Mouse (Mus musculus): Measurements from ENCODE around the gene Tmem210. TPM values are rescaled to one million over a fixed set of nuclear protein-coding genes. Genes with fewer than 3 reads are reported as not detected.

Gene Tmem210
- total and polyA plus RNA-seq, 2 experiments from 2014 or later: not detected

- Histone ChIP-seq H3K4me1 (ENCODE audit: insufficient read depth) (peaks cover 33% of the 10 kb centered on the region), H3K9ac (no peak overlapping the region; the same call in 1 of the 2 replicates), H3K27me3 (ENCODE audit: insufficient read depth, low read length) (no peaks in the 10 kb centered on the region), H3K4me3 (ENCODE audit: low read depth, low read length) (no peak overlapping the region), H3K4me2 (ENCODE audit: low read depth) (peak overlapping the region; percentile 91), H3K36me3 (ENCODE audit: insufficient read depth) (peaks cover 13% of the 10 kb centered on the region), H3K27ac (ENCODE audit: low read depth, low read length) (no peak overlapping the region), H3K9me3 (ENCODE audit: low read length) (no peaks in the 10 kb centered on the region)
- 51% methylated on average over 3 of the region's 3 CpGs for WGBS
- ATAC-seq (no peak), DNase-seq (no peak)
- no peak for TF ChIP-seq CTCF (IDR thresholded peaks at IDR 0.05; ENCODE audit: low read depth)
Measured at GRCm38 (mm10) chr2:25264851-25265250, 23.1 kb upstream of the Tmem210 start.

GRCm38 (mm10) chr2:25265897-25266656 lies 21.9 kb upstream of the Tmem210 start:
- Histone ChIP-seq H3K4me3 (ENCODE audit: low read depth, low read length) (0 out of 2 replicates have a peak overlapping the region, but pooled peaks have one; percentile 5), H3K36me3 (ENCODE audit: insufficient read depth) (peaks cover 25% of the 10 kb centered on the region), H3K9ac (peak overlapping the region; percentile 35), H3K9me3 (ENCODE audit: low read length) (no peaks in the 10 kb centered on the region), H3K27ac (ENCODE audit: low read depth, low read length) (peak overlapping the region; percentile 16; the same call in 1 of the 2 replicates), H3K4me1 (ENCODE audit: insufficient read depth) (peaks cover 36% of the 10 kb centered on the region), H3K4me2 (ENCODE audit: low read depth) (peak overlapping the region; percentile 35), H3K27me3 (ENCODE audit: insufficient read depth, low read length) (no peaks in the 10 kb centered on the region)
- WGBS: 51% methylated on average over 6 of the region's 6 CpGs
- no peak for DNase-seq
- no peak for ATAC-seq
- TF ChIP-seq CTCF (IDR thresholded peaks at IDR 0.05; ENCODE audit: low read depth): no peak

DNA sequence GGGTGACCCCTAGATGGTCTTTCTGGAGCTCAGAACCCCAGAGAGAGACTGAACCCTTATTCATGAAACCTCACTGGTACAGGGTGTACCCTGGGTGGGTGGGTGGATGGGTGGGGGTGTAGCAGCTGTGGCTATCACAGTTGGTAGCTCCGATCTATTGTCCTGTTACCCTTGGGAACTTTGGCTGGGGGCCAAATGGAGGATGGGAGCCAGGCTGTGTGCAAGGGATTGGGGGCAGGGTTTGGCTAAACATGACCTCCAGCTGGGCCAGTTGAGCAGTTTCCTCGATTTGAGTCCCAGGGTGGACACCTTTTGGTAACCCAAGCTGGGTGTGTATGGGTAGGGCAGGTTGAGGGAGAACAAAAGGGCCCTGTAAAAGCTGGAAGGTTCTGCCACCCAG lies 21.2 kb upstream of the Tmem210 start:
- 22% methylated on average over 2 of the region's 2 CpGs for WGBS
- ATAC-seq (no peak), DNase-seq (no peak)
- peak overlapping the region; percentile 35 for H3K4me2 ChIP-seq (ENCODE audit: low read depth)
- no peak overlapping the region for H3K4me3 ChIP-seq (ENCODE audit: low read depth, low read length)
- no peak overlapping the region for H3K9ac ChIP-seq
- H3K36me3 ChIP-seq (ENCODE audit: insufficient read depth): peaks cover 25% of the 10 kb centered on the region
- H3K9me3 ChIP-seq (ENCODE audit: low read length): no peaks in the 10 kb centered on the region
- peaks cover 42% of the 10 kb centered on the region for H3K4me1 ChIP-seq (ENCODE audit: insufficient read depth)
- H3K27me3 ChIP-seq (ENCODE audit: insufficient read depth, low read length): no peaks in the 10 kb centered on the region
- no peak for TF ChIP-seq CTCF (IDR thresholded peaks at IDR 0.05; ENCODE audit: low read depth)
- H3K27ac ChIP-seq (ENCODE audit: low read depth, low read length): 0 out of 2 replicates have a peak overlapping the region, but pooled peaks have one; percentile 16

DNA sequence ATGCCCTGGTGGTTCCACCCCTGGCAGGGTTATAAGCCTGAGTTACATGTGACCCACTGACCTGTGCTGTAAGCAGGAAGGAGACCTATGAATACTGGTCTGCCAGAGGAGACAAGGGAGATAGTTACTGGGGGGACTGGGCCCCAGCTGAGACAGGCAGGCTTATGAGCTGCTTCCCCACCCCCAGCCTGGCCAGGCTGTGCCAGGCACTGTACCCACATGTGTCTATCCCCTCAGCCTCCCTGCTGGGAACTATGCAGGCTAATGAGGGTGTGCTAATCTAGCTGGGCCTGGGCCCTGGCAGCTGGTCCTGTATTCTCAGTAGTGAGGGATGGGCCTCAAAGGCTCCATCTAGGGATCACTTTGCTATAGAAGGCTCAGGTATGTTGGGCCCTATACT lies 20.7 kb upstream of the Tmem210 start:
- peaks cover 25% of the 10 kb centered on the region for H3K36me3 ChIP-seq (ENCODE audit: insufficient read depth)
- H3K27me3 ChIP-seq (ENCODE audit: insufficient read depth, low read length): no peaks in the 10 kb centered on the region
- H3K9ac ChIP-seq: no peak overlapping the region
- H3K4me3 ChIP-seq (ENCODE audit: low read depth, low read length): no peak overlapping the region
- H3K27ac ChIP-seq (ENCODE audit: low read depth, low read length): no peak overlapping the region
- no peaks in the 10 kb centered on the region for H3K9me3 ChIP-seq (ENCODE audit: low read length)
- no peak for TF ChIP-seq CTCF (IDR thresholded peaks at IDR 0.05; ENCODE audit: low read depth)
- DNase-seq (no peak), ATAC-seq (no peak)
- peaks cover 42% of the 10 kb centered on the region for H3K4me1 ChIP-seq (ENCODE audit: insufficient read depth)
- H3K4me2 ChIP-seq (ENCODE audit: low read depth): 0 out of 2 replicates have a peak overlapping the region, but pooled peaks have one; percentile 35

- no peak for ATAC-seq
- Histone ChIP-seq H3K27ac (ENCODE audit: low read depth, low read length) (no peak overlapping the region), H3K4me1 (ENCODE audit: insufficient read depth) (peaks cover 42% of the 10 kb centered on the region), H3K9me3 (ENCODE audit: low read length) (no peaks in the 10 kb centered on the region), H3K4me3 (ENCODE audit: low read depth, low read length) (no peak overlapping the region), H3K27me3 (ENCODE audit: insufficient read depth, low read length) (no peaks in the 10 kb centered on the region), H3K36me3 (ENCODE audit: insufficient read depth) (peaks cover 25% of the 10 kb centered on the region), H3K4me2 (ENCODE audit: low read depth) (no peak overlapping the region), H3K9ac (no peak overlapping the region)
- TF ChIP-seq CTCF (IDR thresholded peaks at IDR 0.05; ENCODE audit: low read depth): no peak
- DNase-seq: no peak
- WGBS: 78% methylated on average over 4 of the region's 4 CpGs
Measured at GRCm38 (mm10) chr2:25267746-25268309, 20.1 kb upstream of the Tmem210 start.

DNA sequence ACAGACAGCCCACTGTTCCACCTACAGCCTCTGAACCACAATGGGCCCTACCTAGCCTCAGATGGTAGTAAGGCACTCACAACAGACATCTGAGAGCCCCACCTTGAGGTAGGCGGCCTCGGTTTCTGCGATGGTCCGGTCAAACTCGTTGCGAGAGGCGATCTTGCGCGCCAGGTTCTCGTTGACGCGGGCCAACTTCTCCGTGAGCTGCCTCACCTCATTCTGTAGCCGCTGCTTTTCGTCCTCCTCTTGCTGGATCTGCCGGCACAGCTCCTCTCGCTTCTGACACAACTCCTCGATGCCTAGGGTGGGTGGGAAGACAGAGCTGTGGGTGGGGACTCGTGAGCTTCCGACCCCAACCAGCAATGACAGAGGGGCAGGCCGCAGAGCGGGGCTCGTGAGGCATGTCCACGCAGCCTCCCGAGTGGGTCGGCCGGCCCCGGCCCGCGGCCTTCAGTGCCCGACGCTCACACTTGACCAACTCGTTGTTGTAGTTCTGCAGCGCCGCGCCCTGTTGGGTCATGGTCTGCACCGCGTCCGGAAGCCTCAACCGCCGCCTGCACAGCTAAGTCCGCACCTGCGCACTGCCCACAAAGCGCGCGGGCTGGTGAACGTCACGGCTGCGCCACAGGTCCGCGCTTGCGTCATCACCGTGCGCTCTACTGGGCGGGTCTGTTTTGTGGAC lies 16.0 kb upstream of the Tmem210 start, which contains the start of the genes Ssna1 and Anapc2:
Gene Ssna1, minus strand, starts transcription at position 612 of the 685 bp plus-strand sequence.
Gene Anapc2, plus strand, starts transcription at position 652 of the 685 bp plus-strand sequence.
- peak within 1 kb of the TSS; percentile 97 for H3K4me2 ChIP-seq (ENCODE audit: low read depth)
- peak; percentile 43 for TF ChIP-seq CTCF (IDR thresholded peaks at IDR 0.05; ENCODE audit: low read depth)
- H3K36me3 ChIP-seq (ENCODE audit: insufficient read depth): peaks cover 54% of the 10 kb centered on the region
- under 1% methylated on average over 51 of the region's 55 CpGs for WGBS
- DNase-seq (peak; percentile 99), ATAC-seq (peak; percentile 98)
- no peaks in the 10 kb centered on the region for H3K27me3 ChIP-seq (ENCODE audit: insufficient read depth, low read length)
- H3K9ac ChIP-seq: peak within 1 kb of the TSS; percentile 81
- peak within 1 kb of the TSS; percentile 70 for H3K27ac ChIP-seq (ENCODE audit: low read depth, low read length)
- H3K4me1 ChIP-seq (ENCODE audit: insufficient read depth): peaks cover 19% of the 10 kb centered on the region
- no peaks in the 10 kb centered on the region for H3K9me3 ChIP-seq (ENCODE audit: low read length)
- peak within 1 kb of the TSS; percentile 92 for H3K4me3 ChIP-seq (ENCODE audit: low read depth, low read length)

Data from forebrain, postnatal 0 days (tissue).